In the genomic region with DNA sequence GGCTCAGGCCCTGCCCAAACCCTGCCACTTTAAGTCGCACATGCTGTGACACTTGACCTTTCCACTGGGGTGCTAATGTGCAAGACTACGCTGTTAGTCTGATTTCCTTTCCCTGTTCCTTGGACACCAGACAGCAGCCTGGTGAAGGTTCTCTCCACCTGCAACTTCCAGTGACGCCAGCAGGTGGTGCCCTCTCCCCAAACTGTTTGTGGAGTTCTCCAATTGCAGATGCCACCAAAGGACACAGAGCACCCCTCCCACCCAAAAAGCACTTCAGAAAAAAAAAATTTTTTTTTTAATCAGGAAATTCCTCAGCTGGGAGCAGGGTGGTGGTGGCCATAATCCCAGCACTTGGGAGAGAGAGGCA, we compare ENCODE assay signal across 8 mouse cellular contexts. TPM values are rescaled to one million over a fixed set of nuclear protein-coding genes. Genes with fewer than 3 reads are reported as not detected.
DNase-seq lines count a peak whose midpoint lies in the region; ATAC-seq and TF ChIP-seq lines count a peak whose summit lies in the region.

No protein-coding gene starts in this region.

- peak; percentile 65 for DNase-seq in CH12.LX (ENCODE audit: extremely low read depth)
- peak; percentile 93 for DNase-seq in brain, adult 2 months (ENCODE audit: low read depth, low spot score)
- DNase-seq in kidney, postnatal 36 days: peak; percentile 82 to 93
- peak; percentile 84 to 88 for DNase-seq in lung, adult 18-20 months
- peak; percentile 86 for DNase-seq in ovary, postnatal 14 days (ENCODE audit: low spot score)
- DNase-seq in thymus, postnatal 0 days (ENCODE audit: low spot score): peak; percentile 84

- in situ Hi-C loops in CH12.LX (cut with MboI; ENCODE audit: low pct_ligation_motif_present, low pct_unique_long_range_greater_than_20kb, low sequenced_read_pairs): no loop called here

- no peaks in the 10 kb centered on the region for H3K79me2 ChIP-seq in CH12.LX (replicated peaks; ENCODE audit: control insufficient read depth, extremely low read depth, insufficient read depth, poor library complexity, severe bottlenecking)

- dilution Hi-C loops in CH12.LX (cut with MboI; ENCODE audit: extremely low pct_ligation_motif_present, extremely low pct_unique_long_range_greater_than_20kb, low sequenced_read_pairs): no loop called here

- 1% methylated on average over 3 of the region's 3 CpGs for WGBS in heart, embryonic 13.5 days

- peaks cover 20% of the 10 kb centered on the region for H3K9me3 ChIP-seq in CH12.LX (replicated peaks; ENCODE audit: low read length)
- no peaks in the 10 kb centered on the region for H3K9me3 ChIP-seq in heart, embryonic 13.5 days

- peak; percentile 80 for TF ChIP-seq RAD21 in CH12.LX (IDR thresholded peaks at IDR 0.05; ENCODE audit: low read depth, low read length)

- peaks cover 75% of the 10 kb centered on the region for H3K27me3 ChIP-seq in CH12.LX (replicated peaks)
- 0 out of 2 replicates have a peak, but pooled peaks cover 9% of the 10 kb centered on the region for H3K27me3 ChIP-seq in heart, embryonic 13.5 days (replicated peaks)

- peak; percentile 72 to 83 for TF ChIP-seq CTCF in CH12.LX (conservative IDR thresholded peaks at IDR 0.05 in 1 of 2, IDR thresholded peaks at IDR 0.05 in 1 of 2; ENCODE audit: low read depth in 2 of 2, low read length in 2 of 2)

- TF ChIP-seq EP300 in CH12.LX (IDR thresholded peaks at IDR 0.05; ENCODE audit: low read length): no peak

- H3K4me1 ChIP-seq in CH12.LX (ENCODE audit: control insufficient read depth in 1 of 2, insufficient read depth in 2 of 2): no peaks in the 10 kb centered on the region
- peaks cover 43% of the 10 kb centered on the region for H3K4me1 ChIP-seq in heart, embryonic 13.5 days

- no peak for TF ChIP-seq POLR2A in CH12.LX (IDR thresholded peaks at IDR 0.05; ENCODE audit: low read depth, low read length)

- no peaks in the 10 kb centered on the region for H3K36me3 ChIP-seq in CH12.LX (replicated peaks in 1 of 2; ENCODE audit: control insufficient read depth in 1 of 2, insufficient read depth in 1 of 2, low read length in 1 of 2)
- no peaks in the 10 kb centered on the region for H3K36me3 ChIP-seq in heart, embryonic 13.5 days

- peak; percentile 57; the same call in 1 of the 2 replicates for ATAC-seq in erythroblast, adult 5-6 weeks (replicated peaks; ENCODE audit: low FRiP score, poor library complexity, severe bottlenecking)
- no peak for ATAC-seq in heart, embryonic 13.5 days (ENCODE audit: extremely low read depth, insufficient number of reproducible peaks, low FRiP score, low TSS enrichment)

- no peak overlapping the region for H3K9ac ChIP-seq in CH12.LX (ENCODE audit: insufficient read depth, low read depth)
- H3K9ac ChIP-seq in heart, embryonic 13.5 days: no peak overlapping the region

- H3K27ac ChIP-seq in CH12.LX (ENCODE audit: insufficient read depth, low read depth): no peak overlapping the region
- peak overlapping the region; percentile 57 for H3K27ac ChIP-seq in heart, embryonic 13.5 days (replicated peaks)

- no peak overlapping the region for H3K4me3 ChIP-seq in CH12.LX (replicated peaks in 1 of 3; ENCODE audit: low read depth in 2 of 3, low read length in 2 of 3, poor library complexity in 1 of 3)
- no peak overlapping the region for H3K4me3 ChIP-seq in heart, embryonic 13.5 days

- no peak overlapping the region for H3K4me2 ChIP-seq in CH12.LX (ENCODE audit: insufficient read depth, low read depth, poor library complexity, severe bottlenecking)
- H3K4me2 ChIP-seq in heart, embryonic 13.5 days: peak overlapping the region; percentile 30; the same call in 1 of the 2 replicates

TF ChIP-seq in CH12.LX, 34 proteins besides CTCF, POLR2A, EP300 and RAD21:
- 0 out of 2 replicates have a peak, but pooled peaks have one; percentile 12 for TF ChIP-seq NELFE (IDR thresholded peaks at IDR 0.05; ENCODE audit: low read depth, low read length)
- no peak for TF ChIP-seq CHD1 (IDR thresholded peaks at IDR 0.05; ENCODE audit: low read depth, low read length)
- no peak for TF ChIP-seq RCOR1 (conservative IDR thresholded peaks at IDR 0.05; ENCODE audit: low read depth, low read length)
- TF ChIP-seq JUND (conservative IDR thresholded peaks at IDR 0.05; ENCODE audit: low read depth, low read length): no peak
- TF ChIP-seq SMC3 (IDR thresholded peaks at IDR 0.05; ENCODE audit: low read depth, low read length): peak; percentile 82
- no peak for TF ChIP-seq IRF4 (IDR thresholded peaks at IDR 0.05; ENCODE audit: low read depth, low read length)
- no peak for TF ChIP-seq MYC (IDR thresholded peaks at IDR 0.05; ENCODE audit: low read depth, low read length)
- no peak for TF ChIP-seq JUN (IDR thresholded peaks at IDR 0.05; ENCODE audit: insufficient read depth, low read depth, low read length)
- TF ChIP-seq MAZ (IDR thresholded peaks at IDR 0.05; ENCODE audit: low read depth, low read length): peak; percentile 38; the same call in 1 of the 2 replicates
- peak; percentile 43; the same call in 1 of the 2 replicates for TF ChIP-seq ZNF384 (IDR thresholded peaks at IDR 0.05; ENCODE audit: low read depth, low read length)
- no peak for TF ChIP-seq SIN3A (IDR thresholded peaks at IDR 0.05; ENCODE audit: low read length)

RNA-seq across cellular contexts. Expression of gene Ccdc187, which starts 6.4 kb away (rescaled TPM):
- total RNA-seq in CH12.LX (2012; rRNA removed): not detected in 2 replicates
- not detected in 2 replicates for total RNA-seq in CH12.LX (2014; rRNA removed)
- polyA plus RNA-seq in CH12.LX (2012; ENCODE audit: insufficient read length, low read depth): not detected in 2 replicates
- not detected in 2 replicates for total RNA-seq in erythroblast, adult 5-6 weeks (2015; ENCODE audit: low replicate concordance)
- not detected in 2 replicates for total RNA-seq in erythroblast, adult 5-6 weeks (2017; ENCODE audit: low replicate concordance)
- polyA plus RNA-seq in heart, embryonic 13.5 days (2015; fragmentation: Nextera tagmentation; extraction: Ambion mirVana): 0.10 and 0.24 TPM in 2 replicates
- polyA plus RNA-seq in thymus, postnatal 0 days (2015; fragmentation: Nextera tagmentation; extraction: Ambion mirVana): 0.04 TPM in 2 replicates

RNA-seq across cellular contexts. Expression of gene Gpsm1, which starts 14.5 kb away (rescaled TPM):
- 5.4 and 8.1 TPM in 2 replicates for total RNA-seq in CH12.LX (2012; rRNA removed)
- total RNA-seq in CH12.LX (2014; rRNA removed): 2.2 and 3.2 TPM in 2 replicates
- 3.0 and 3.6 TPM in 2 replicates for polyA plus RNA-seq in CH12.LX (2012; ENCODE audit: insufficient read length, low read depth)
- total RNA-seq in erythroblast, adult 5-6 weeks (2015; ENCODE audit: low replicate concordance): 0.77 and 1.5 TPM in 2 replicates
- 1.7 and 2.0 TPM in 2 replicates for total RNA-seq in erythroblast, adult 5-6 weeks (2017; ENCODE audit: low replicate concordance)
- 37.3 TPM in 2 replicates for polyA plus RNA-seq in heart, embryonic 13.5 days (2015; fragmentation: Nextera tagmentation; extraction: Ambion mirVana)
- polyA plus RNA-seq in thymus, postnatal 0 days (2015; fragmentation: Nextera tagmentation; extraction: Ambion mirVana): 12.5 and 13.7 TPM in 2 replicates

RNA-seq across cellular contexts. Expression of gene Dnlz, which starts 51.1 kb away (rescaled TPM):
- total RNA-seq in CH12.LX (2012; rRNA removed) (17.1 and 20.3 TPM in 2 replicates), CH12.LX (2014; rRNA removed) (15.1 TPM in 2 replicates)
- 16.5 and 17.8 TPM in 2 replicates for polyA plus RNA-seq in CH12.LX (2012; ENCODE audit: insufficient read length, low read depth)
- total RNA-seq in erythroblast, adult 5-6 weeks (2015; ENCODE audit: low replicate concordance): 2.7 TPM in 1 of 2 replicates, not detected in the other
- 1.1 and 2.0 TPM in 2 replicates for total RNA-seq in erythroblast, adult 5-6 weeks (2017; ENCODE audit: low replicate concordance)
- polyA plus RNA-seq in heart, embryonic 13.5 days (2015; fragmentation: Nextera tagmentation; extraction: Ambion mirVana): 27.5 and 28.7 TPM in 2 replicates
- polyA plus RNA-seq in thymus, postnatal 0 days (2015; fragmentation: Nextera tagmentation; extraction: Ambion mirVana): 22.2 and 24.5 TPM in 2 replicates

RNA-seq across cellular contexts. Expression of gene Card9, which starts 59.9 kb away (rescaled TPM):
- 0.42 and 0.59 TPM in 2 replicates for total RNA-seq in CH12.LX (2012; rRNA removed)
- 0.15 and 0.32 TPM in 2 replicates for total RNA-seq in CH12.LX (2014; rRNA removed)
- 0.38 and 0.44 TPM in 2 replicates for polyA plus RNA-seq in CH12.LX (2012; ENCODE audit: insufficient read length, low read depth)
- 5.9 and 11.9 TPM in 2 replicates for total RNA-seq in erythroblast, adult 5-6 weeks (2015; ENCODE audit: low replicate concordance)
- 20.4 and 32.5 TPM in 2 replicates for total RNA-seq in erythroblast, adult 5-6 weeks (2017; ENCODE audit: low replicate concordance)
- 0.41 and 0.62 TPM in 2 replicates for polyA plus RNA-seq in heart, embryonic 13.5 days (2015; fragmentation: Nextera tagmentation; extraction: Ambion mirVana)
- 15.9 and 17.1 TPM in 2 replicates for polyA plus RNA-seq in thymus, postnatal 0 days (2015; fragmentation: Nextera tagmentation; extraction: Ambion mirVana)
